Mouse (Mus musculus): Measurements from ENCODE around the gene Plxnb2.

- TF ChIP-seq CTCF (IDR thresholded peaks at IDR 0.05; ENCODE audit: low read depth) (peak; percentile 45), EP300 (IDR thresholded peaks at IDR 0.05; ENCODE audit: low read depth) (no peak)
These were observed 30.5 kb upstream of the Plxnb2 start, which contains the start of gene Ppp6r2 for GRCm38 (mm10) chr15:89210915-89211715.
